Mouse (Mus musculus): ENCODE data around the gene Fat3. TPM values are rescaled to one million over a fixed set of nuclear protein-coding genes. Genes with fewer than 3 reads are reported as not detected.

Fat3 gene
- polyA plus RNA-seq, 3 experiments from 2014 or later = 0.08 to 0.13 TPM; not detected in 1

GRCm38 (mm10) chr9:16428589-16428988 lies 72.5 kb downstream of the Fat3 start:
- no peak for ATAC-seq

- no peak for ATAC-seq
Measured at GRCm38 (mm10) chr9:16422707-16423106, 78.4 kb downstream of the Fat3 start.

GRCm38 (mm10) chr9:16402815-16403214 lies 98.3 kb downstream of the Fat3 start:
- ATAC-seq = no peak

GRCm38 (mm10) chr9:16398734-16399686 lies 102.1 kb downstream of the Fat3 start:
- ATAC-seq = no peak

GRCm38 (mm10) chr9:16389141-16389540 lies 111.9 kb downstream of the Fat3 start:
- no peak for ATAC-seq

- ATAC-seq = no peak
Measured at GRCm38 (mm10) chr9:16387527-16387926, 113.6 kb downstream of the Fat3 start.

- no peak for ATAC-seq
Measured at GRCm38 (mm10) chr9:16363713-16364112, 137.4 kb downstream of the Fat3 start.

- no peak for ATAC-seq
Measured at GRCm38 (mm10) chr9:16361811-16362210, 139.3 kb downstream of the Fat3 start.

- no peak for ATAC-seq
Measured at GRCm38 (mm10) chr9:16356636-16357035, 144.4 kb downstream of the Fat3 start.

- no peak for ATAC-seq
Measured at GRCm38 (mm10) chr9:16354906-16355305, 146.2 kb downstream of the Fat3 start.

- no peak for ATAC-seq
Measured at GRCm38 (mm10) chr9:16353049-16353724, 147.9 kb downstream of the Fat3 start.

GRCm38 (mm10) chr9:16352486-16353048 lies 148.5 kb downstream of the Fat3 start:
- no peak for ATAC-seq

GRCm38 (mm10) chr9:16344902-16345855 lies 155.9 kb downstream of the Fat3 start:
- ATAC-seq = no peak

- no peak for ATAC-seq
Measured at GRCm38 (mm10) chr9:16343191-16343590, 157.9 kb downstream of the Fat3 start.

- ATAC-seq = no peak
Measured at GRCm38 (mm10) chr9:16342577-16342976, 158.5 kb downstream of the Fat3 start.

GRCm38 (mm10) chr9:16330290-16330984 lies 170.6 kb downstream of the Fat3 start:
- no peak for ATAC-seq

GRCm38 (mm10) chr9:16318957-16319356 lies 182.1 kb downstream of the Fat3 start:
- ATAC-seq = no peak

- no peak for ATAC-seq
Measured at GRCm38 (mm10) chr9:16312599-16313197, 188.4 kb downstream of the Fat3 start.

GRCm38 (mm10) chr9:16310855-16311848 lies 189.9 kb downstream of the Fat3 start:
- no peak for ATAC-seq

- ATAC-seq = no peak
Measured at GRCm38 (mm10) chr9:16310305-16310704, 190.8 kb downstream of the Fat3 start.

Data from inflammation-experienced regulatory T-cells, adult 6 months (primary cell).